Mouse (Mus musculus) neural tube, embryonic 12.5 days (tissue): ENCODE measurements around the gene Slc35e3. TPM values are rescaled to one million over a fixed set of nuclear protein-coding genes. Genes with fewer than 3 reads are reported as not detected.

Source experiments
- ATAC-seq: fragments of 200-750 bp; cut with Nextera tagmentation; 2 replicates; pipeline ENCODE4 v1.8.0; 2017; ENCODE audit warnings: low read depth, mild to moderate bottlenecking, moderate TSS enrichment, moderate library complexity; ENCODE audit not compliant: low FRiP score
- H3K27ac ChIP-seq: fragments of 300-500 bp; sonication (generic); 2 replicates; pipeline ENCODE4 v1.5.1; 2016
- H3K27me3 ChIP-seq: fragments of 300-500 bp; sonication (generic); replicated peaks from 2 replicates; pipeline ENCODE4 v1.6.1; 2016; ENCODE audit warnings: mild to moderate bottlenecking
- H3K36me3 ChIP-seq: fragments of 300-500 bp; sonication (generic); 2 replicates; pipeline ENCODE4 v1.6.1; 2016; ENCODE audit warnings: mild to moderate bottlenecking
- H3K4me1 ChIP-seq: fragments of 300-500 bp; sonication (generic); 2 replicates; pipeline ENCODE4 v1.6.1; 2016
- H3K4me2 ChIP-seq: fragments of 300-500 bp; sonication (generic); replicated peaks from 2 replicates; pipeline ENCODE4 v1.6.1; 2016; ENCODE audit warnings: mild to moderate bottlenecking
- H3K4me3 ChIP-seq: fragments of 300-500 bp; sonication (generic); 2 replicates; pipeline ENCODE4 v1.5.1; 2016
- H3K9ac ChIP-seq: fragments of 300-500 bp; sonication (generic); 2 replicates; pipeline ENCODE4 v1.6.1; 2016; ENCODE audit warnings: mild to moderate bottlenecking
- H3K9me3 ChIP-seq: fragments of 300-500 bp; sonication (generic); 2 replicates; pipeline ENCODE4 v1.6.1; 2016; ENCODE audit warnings: mild to moderate bottlenecking
- whole genome bisulfite sequencing: fragments of 180-500 bp; shearing (Covaris S2); methylation state at CpG from one replicate; pipeline ENCODE4 v1.1.7; 2016; 5-methylcytosine and 5-hydroxymethylcytosine counted together
- polyA plus RNA-seq: library from polyadenylated mRNA; unstranded; fragments of >200 nt; fragmentation: Nextera tagmentation; extraction: Ambion mirVana; gene quantifications from 2 replicates; pipeline ENCODE4 v1.2.1, GENCODE M21; 2016

Slc35e3 gene
- polyA plus RNA-seq, 1 experiment from 2014 or later: 36.6 TPM

DNA sequence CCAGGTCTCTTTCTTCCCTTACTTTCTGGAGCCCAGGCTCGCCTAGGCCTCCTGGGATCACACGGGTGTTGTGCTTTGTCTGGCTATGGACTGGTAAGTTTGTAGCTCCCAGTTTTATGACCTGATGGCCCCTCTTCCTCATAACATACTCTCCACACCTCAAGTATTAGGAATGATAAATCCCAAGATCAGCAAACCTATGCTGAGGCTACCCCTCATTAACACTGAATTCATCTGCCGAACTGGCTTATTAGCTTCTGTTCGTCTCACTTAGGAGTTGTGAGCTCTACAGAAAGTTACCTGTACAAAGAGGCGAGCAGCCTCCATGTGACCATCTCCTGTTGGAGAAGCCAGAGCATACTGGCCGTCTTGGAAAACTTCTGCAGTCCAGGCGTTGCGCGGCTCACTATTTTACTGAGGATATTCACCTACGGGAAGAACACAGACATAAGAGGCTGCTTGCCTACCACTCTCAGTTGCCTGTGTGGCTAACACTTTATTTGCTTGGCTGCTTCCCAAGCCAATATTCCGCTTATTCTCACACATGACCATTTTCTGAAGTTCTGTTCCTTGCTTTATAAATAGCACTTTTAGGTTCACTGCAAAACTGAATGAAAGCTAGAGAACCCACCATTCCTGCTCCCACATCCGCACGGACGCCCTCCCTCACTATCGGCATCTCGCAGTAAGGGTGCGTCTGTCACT, 35.0 kb upstream of the Slc35e3 start:
- Histone ChIP-seq H3K9ac (no peak overlapping the region), H3K4me3 (no peak overlapping the region), H3K27ac (no peak overlapping the region), H3K4me2 (no peak overlapping the region), H3K36me3 (peaks cover 78% of the 10 kb centered on the region), H3K4me1 (no peaks in the 10 kb centered on the region), H3K9me3 (no peaks in the 10 kb centered on the region), H3K27me3 (no peaks in the 10 kb centered on the region)
- 95% methylated on average over 17 of the region's 17 CpGs for WGBS
- no peak for ATAC-seq

DNA sequence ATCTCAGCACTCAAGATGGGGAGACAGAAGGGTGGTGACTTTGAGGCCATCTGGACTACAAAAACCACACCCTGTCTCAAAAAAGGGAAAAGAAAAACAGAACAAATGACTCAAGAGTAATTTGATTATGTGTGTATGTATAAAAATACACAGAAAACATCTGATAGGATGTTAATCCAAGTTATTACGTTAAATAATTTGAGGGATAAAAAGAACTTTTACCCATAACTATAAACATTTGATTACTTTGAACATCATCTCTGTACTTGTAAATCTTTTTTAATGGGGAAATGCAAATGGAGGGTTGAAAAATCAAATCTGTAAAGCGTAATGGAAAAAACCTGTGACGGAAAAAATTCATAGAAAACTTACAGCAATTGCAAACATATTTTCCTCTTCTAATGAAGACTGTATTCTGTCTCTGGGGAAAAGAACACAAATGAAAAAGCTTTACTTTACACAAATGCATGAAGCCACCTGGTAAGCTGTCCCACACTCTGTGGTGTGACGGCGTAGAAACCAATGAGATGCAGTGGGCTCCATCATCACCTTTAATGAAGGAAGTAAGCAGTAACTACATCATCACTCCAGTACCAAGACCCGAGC, 34.2 kb upstream of the Slc35e3 start:
- no peak overlapping the region for H3K27ac ChIP-seq
- no peak overlapping the region for H3K4me2 ChIP-seq
- H3K36me3 ChIP-seq: peaks cover 72% of the 10 kb centered on the region
- 93% methylated on average over 6 of the region's 6 CpGs for WGBS
- H3K4me3 ChIP-seq: no peak overlapping the region
- no peaks in the 10 kb centered on the region for H3K9me3 ChIP-seq
- ATAC-seq: no peak
- H3K4me1 ChIP-seq: no peaks in the 10 kb centered on the region
- H3K27me3 ChIP-seq: no peaks in the 10 kb centered on the region
- H3K9ac ChIP-seq: no peak overlapping the region

DNA sequence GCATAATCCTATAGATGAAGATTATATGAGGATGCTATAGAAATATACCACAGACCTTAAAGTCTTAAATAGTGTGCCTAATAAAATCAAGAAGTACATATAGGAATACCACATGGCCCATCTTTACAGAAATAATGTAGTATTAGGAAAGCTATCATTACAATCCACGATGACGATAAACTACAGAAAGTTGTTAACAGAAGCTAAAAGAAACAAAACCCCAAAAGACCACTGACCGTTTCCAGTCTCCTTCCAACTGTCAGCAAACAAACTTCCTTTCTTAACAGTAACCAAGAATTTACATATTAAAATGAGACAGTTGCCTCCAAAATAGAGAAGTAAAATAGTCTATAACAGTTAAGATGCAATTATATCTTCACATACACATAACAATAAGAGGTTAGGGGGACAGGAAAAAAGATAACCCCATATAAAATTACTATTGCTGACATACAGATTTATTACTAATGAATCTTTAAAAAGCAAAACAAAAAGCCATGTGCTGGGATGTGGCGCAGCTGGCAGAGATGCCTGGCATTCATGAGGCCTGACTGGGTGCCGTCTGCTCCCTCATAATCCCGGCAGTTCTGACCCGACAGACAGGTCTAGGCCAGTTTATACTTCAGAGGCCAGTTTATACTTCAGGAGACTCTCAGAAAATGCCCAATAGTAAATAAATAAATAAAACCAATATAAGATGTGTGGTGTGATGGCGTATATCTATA, 33.6 kb upstream of the Slc35e3 start:
- H3K27ac ChIP-seq: no peak overlapping the region
- no peak overlapping the region for H3K4me3 ChIP-seq
- WGBS: 90% methylated on average over 8 of the region's 8 CpGs
- ATAC-seq: no peak
- no peaks in the 10 kb centered on the region for H3K4me1 ChIP-seq
- H3K9me3 ChIP-seq: no peaks in the 10 kb centered on the region
- no peak overlapping the region for H3K4me2 ChIP-seq
- H3K36me3 ChIP-seq: peaks cover 69% of the 10 kb centered on the region
- H3K27me3 ChIP-seq: no peaks in the 10 kb centered on the region
- H3K9ac ChIP-seq: no peak overlapping the region

DNA sequence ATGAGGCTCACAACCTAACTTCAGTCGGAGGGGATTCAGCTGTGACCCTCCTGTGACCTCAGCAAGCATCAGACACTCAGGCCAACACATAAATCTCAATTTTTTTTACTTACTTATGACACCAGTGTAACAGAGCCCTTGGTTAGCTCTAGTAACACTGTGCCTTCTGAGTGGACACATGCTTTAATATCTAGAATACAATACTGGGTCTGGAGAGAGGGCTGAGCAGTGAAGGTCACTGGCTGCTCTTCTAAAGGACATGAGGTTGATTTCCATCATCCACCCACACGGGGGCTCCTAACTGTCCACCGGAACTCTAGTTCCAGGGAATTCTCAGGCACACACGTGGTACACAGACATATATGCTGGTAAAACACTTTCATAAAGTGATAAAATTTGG, 32.8 kb upstream of the Slc35e3 start:
- H3K27ac ChIP-seq: no peak overlapping the region
- peaks cover 70% of the 10 kb centered on the region for H3K36me3 ChIP-seq
- no peak overlapping the region for H3K4me2 ChIP-seq
- H3K27me3 ChIP-seq: no peaks in the 10 kb centered on the region
- no peak overlapping the region for H3K9ac ChIP-seq
- no peaks in the 10 kb centered on the region for H3K9me3 ChIP-seq
- WGBS: 90% methylated on average over 4 of the region's 4 CpGs
- no peak overlapping the region for H3K4me3 ChIP-seq
- H3K4me1 ChIP-seq: no peaks in the 10 kb centered on the region
- no peak for ATAC-seq

DNA sequence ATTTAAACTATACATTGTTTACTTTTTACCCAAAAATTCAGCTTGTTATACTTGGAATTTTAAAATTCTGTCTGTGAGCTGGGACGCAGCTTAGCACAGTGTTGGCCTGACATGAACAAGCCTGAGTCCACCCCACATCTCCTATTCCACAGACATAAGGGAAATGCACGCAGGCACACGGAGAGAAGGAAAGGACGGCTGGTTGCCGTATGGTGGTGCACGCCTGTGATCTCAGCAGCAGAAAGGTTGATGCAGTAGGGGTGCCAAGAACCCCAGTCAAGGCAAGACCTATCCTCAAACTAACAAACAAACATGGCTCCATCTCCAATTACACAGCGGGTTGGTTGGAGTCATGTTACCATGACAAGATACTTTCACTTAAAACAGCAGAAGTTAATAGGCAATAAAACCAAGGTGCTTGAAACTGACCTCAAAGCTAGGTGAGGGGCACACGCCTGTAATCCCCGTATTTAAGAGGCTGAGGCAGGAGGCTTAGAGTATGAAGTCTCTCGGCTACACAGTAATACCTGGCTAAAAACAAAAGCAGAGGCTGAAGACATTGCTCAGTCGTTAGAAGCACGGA, 32.3 kb upstream of the Slc35e3 start:
- no peak overlapping the region for H3K4me2 ChIP-seq
- WGBS: 92% methylated on average over 12 of the region's 12 CpGs

DNA sequence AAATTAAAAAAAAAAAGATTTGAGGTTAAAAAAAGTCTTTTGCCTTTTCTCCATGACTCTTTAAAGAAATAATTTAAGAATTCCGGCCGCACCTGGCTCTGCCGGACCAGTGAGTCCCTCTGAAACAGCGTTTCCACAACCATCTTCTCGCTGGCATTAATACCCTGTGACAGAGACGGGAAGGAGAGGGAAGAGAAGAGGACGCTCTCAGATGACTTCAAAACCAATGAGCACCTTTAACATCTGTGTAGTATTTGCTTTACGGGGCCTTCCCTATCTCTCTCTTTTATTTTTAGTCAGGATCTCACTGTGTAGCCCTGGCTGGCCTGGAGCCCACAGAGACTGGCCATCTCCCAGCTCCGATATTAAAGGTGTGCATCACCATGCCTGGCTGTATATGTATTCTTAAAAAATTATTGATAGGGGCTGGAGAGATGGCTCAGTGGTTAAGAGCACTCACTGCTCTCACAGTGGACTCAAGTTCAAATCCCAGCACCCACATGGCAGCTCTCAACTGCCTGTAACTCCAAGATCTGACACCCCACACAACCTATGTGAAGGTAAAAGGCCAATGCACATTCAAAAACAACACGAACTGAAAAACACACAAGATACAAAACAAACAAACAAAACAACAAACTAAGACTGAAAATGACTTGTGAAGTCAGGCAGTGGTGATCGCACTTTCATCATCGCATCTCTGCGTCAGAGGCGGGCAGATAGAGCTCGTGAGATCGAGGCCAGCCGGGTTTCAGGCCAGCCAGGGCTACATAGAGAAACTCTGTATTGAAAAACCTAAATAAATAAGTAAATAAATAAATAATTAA, 31.5 kb upstream of the Slc35e3 start:
- no peak overlapping the region for H3K4me2 ChIP-seq
- peaks cover 69% of the 10 kb centered on the region for H3K36me3 ChIP-seq
- no peaks in the 10 kb centered on the region for H3K9me3 ChIP-seq
- WGBS: 96% methylated on average over 17 of the region's 17 CpGs
- H3K9ac ChIP-seq: no peak overlapping the region
- H3K4me1 ChIP-seq: no peaks in the 10 kb centered on the region
- no peak for ATAC-seq
- H3K27ac ChIP-seq: no peak overlapping the region
- no peaks in the 10 kb centered on the region for H3K27me3 ChIP-seq
- no peak overlapping the region for H3K4me3 ChIP-seq

More for the DNA sequence above, 32.3 kb upstream of the Slc35e3 start:
- peaks cover 68% of the 10 kb centered on the region for H3K36me3 ChIP-seq
- H3K27me3 ChIP-seq: no peaks in the 10 kb centered on the region
- no peak overlapping the region for H3K9ac ChIP-seq
- no peak overlapping the region for H3K27ac ChIP-seq
- no peak overlapping the region for H3K4me3 ChIP-seq
- H3K4me1 ChIP-seq: no peaks in the 10 kb centered on the region
- ATAC-seq: no peak
- no peaks in the 10 kb centered on the region for H3K9me3 ChIP-seq

DNA sequence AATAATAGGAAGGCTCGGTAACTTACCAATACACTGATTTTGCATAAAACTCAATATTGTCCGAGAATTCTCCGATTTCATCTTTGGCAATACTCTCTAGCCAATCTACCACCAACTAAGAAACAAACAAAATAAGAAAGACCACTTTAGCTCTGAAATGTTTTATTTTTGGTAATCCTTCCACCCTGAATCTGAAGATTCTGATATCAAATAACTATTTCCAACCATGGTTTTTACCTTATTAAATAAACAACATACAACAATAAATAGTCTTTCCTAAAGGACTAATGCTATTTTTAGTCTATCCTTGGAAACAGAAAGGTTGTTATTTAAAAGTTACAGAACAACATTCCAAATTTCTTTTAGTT, 30.9 kb upstream of the Slc35e3 start:
- Histone ChIP-seq H3K9ac (no peak overlapping the region), H3K4me1 (no peaks in the 10 kb centered on the region), H3K4me3 (no peak overlapping the region), H3K9me3 (no peaks in the 10 kb centered on the region), H3K27me3 (no peaks in the 10 kb centered on the region), H3K27ac (no peak overlapping the region), H3K4me2 (no peak overlapping the region), H3K36me3 (peaks cover 69% of the 10 kb centered on the region)
- 98% methylated on average over 3 of the region's 3 CpGs for WGBS
- ATAC-seq: no peak

DNA sequence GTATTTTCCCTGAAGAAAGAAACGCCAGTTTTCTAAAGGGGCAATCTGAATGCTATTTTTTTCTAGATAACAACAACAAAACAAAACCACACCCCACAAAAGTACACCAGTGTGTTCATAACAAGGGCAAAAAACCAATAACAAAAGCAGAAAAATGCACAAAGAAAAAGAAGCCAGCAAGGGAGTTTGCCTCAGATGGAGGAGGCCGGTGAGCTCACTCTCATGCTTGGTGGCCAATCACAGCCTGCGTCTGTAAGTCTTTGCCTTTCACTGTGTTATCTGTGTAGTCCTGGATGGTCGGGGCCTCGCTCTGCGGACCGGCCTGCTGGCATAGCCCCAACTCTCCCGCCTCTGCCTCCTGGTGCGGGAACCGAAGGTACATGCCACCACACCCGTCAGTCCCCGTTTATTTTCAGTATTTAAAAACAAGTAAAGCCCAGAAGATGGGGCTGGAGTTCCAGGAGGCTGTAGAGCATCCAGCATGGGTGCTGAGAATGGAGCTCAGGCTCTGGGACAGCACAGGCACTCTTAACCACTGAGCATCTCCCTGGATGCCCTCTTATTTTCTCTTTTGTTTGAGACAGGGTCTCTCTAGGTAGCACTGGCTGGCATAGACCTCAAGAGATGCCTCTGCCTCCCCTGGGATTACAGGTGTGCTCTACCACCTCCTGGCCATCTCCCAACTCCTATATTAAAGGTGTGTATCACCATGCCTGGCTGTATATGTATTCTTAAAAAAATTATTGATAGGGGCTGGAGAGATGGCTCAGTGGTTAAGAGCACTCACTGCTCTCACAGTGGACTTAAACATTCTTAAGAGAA, 30.3 kb upstream of the Slc35e3 start:
- no peak for ATAC-seq
- no peaks in the 10 kb centered on the region for H3K9me3 ChIP-seq
- H3K9ac ChIP-seq: no peak overlapping the region
- H3K4me3 ChIP-seq: no peak overlapping the region
- no peak overlapping the region for H3K4me2 ChIP-seq
- H3K4me1 ChIP-seq: no peaks in the 10 kb centered on the region
- H3K27me3 ChIP-seq: no peaks in the 10 kb centered on the region
- 95% methylated on average over 12 of the region's 12 CpGs for WGBS
- no peak overlapping the region for H3K27ac ChIP-seq
- H3K36me3 ChIP-seq: peaks cover 67% of the 10 kb centered on the region

DNA sequence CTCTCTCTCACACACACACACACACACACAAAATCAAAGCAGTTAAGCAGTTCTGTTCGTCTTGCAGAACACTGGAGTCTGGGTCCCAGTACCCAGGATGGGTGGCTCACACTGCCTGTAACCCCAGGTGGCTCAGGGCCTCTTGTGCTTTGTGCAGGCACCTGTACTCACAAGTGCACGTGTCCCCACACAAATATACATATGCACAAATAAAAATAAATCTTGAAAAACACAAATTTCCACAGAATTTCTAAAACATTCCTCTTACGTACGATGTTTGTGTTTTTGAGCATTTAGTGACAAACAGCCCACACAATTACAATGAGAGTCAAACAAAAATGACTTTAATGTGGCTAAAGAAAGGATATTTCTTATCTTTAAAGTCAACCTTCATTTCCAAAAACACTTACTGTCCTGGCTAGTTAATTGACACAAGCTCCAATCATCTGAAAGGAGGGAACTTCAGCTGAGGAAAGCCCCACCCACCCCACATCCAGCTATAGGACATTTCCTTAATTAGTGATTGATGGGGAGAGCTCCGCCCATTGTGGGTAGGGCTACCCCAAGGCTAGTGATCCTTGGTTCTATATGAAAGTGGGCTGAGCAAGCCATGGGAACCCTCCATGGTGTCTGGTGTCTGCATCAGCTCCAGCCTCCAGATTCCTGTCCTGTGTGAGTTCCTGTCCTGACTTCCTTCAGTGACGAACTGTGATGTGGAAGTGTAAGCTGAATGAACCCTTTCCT, 29.4 kb upstream of the Slc35e3 start:
- Histone ChIP-seq H3K4me3 (no peak overlapping the region), H3K4me1 (no peaks in the 10 kb centered on the region), H3K9me3 (no peaks in the 10 kb centered on the region), H3K4me2 (no peak overlapping the region), H3K27me3 (no peaks in the 10 kb centered on the region), H3K9ac (no peak overlapping the region), H3K36me3 (peaks cover 67% of the 10 kb centered on the region), H3K27ac (no peak overlapping the region)
- WGBS: 92% methylated on average over 6 of the region's 6 CpGs
- ATAC-seq: no peak

DNA sequence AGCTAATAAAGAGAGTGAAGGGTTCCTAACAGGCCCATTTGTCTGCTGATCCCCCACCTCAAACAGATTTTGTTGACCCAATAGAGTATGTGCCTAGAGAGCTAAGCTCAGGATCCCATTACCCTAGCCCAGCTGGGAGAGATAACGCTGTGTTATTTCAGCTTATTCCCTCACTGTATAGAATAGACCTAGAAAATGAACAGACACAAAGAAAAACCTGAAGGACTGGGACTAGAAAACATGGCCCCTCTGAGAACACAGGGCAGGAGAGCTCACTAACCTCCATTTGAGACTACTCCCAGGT, 28.6 kb upstream of the Slc35e3 start:
- Histone ChIP-seq H3K27ac (no peak overlapping the region), H3K4me3 (no peak overlapping the region), H3K4me1 (no peaks in the 10 kb centered on the region), H3K27me3 (no peaks in the 10 kb centered on the region), H3K36me3 (peaks cover 70% of the 10 kb centered on the region), H3K4me2 (no peak overlapping the region), H3K9ac (no peak overlapping the region), H3K9me3 (no peaks in the 10 kb centered on the region)
- 98% methylated on average over 1 of the region's 1 CpGs for WGBS
- no peak for ATAC-seq
